Mouse (Mus musculus) bone marrow, adult 2 months (tissue): ENCODE measurements around the gene Col4a1.

Source experiments
- CTCF ChIP-seq: fragments of 200-500 bp; IDR thresholded peaks from 2 replicates; pipeline ENCODE4 v1.5.1; 2011; ENCODE audit warnings: low read length, control low read depth; ENCODE audit not compliant: control insufficient read depth, insufficient read depth
- POLR2A ChIP-seq: fragments of 200-500 bp; IDR thresholded peaks from 2 replicates; pipeline ENCODE4 v1.6.1; 2011; ENCODE audit warnings: low read depth, mild to moderate bottlenecking, control low read depth, low read length, borderline replicate concordance; ENCODE audit not compliant: control insufficient read depth

DNA sequence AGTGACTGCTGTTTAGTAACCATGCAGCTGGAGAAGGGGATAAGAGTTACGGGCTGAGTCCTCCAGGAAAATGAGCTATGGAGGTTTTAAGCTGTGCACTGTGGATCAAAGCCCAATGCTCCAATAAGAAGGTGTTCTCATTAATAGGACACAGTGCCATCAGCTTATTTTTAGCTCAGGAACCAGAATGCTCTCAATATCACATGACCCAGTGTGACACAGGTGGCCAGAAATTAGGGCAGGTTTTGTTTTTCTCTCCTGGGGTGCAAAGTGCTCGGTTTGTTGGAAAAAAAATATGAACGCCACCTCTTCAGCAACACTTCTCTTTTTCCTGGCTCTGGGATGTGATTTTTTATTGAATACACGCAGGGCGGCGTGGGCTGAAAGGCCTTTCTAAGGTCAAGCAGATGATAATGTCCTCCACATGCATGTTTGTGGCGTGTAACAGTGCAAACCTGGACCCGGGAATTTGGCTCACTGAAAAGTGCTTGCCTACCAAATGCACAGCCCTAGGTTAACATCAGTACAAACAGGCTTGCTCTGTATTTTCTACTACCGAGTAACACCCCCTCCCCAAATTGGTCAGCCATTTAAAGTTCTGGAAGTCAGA lies 163.3 kb downstream of the Col4a1 start:
- TF ChIP-seq CTCF, result no peak
- TF ChIP-seq POLR2A, result no peak
